Mouse (Mus musculus) thymus, adult 2 months (tissue): ENCODE data around the gene Gm10134. TPM values are rescaled to one million over a fixed set of nuclear protein-coding genes. Genes with fewer than 3 reads are reported as not detected.

Experiments
- DNase-seq: peaks from one replicate; pipeline ENCODE4 v3.0.0; 2021
- H3K27ac ChIP-seq: fragments of 200-500 bp; 2 replicates; pipeline ENCODE4 v1.5.1; 2012; ENCODE audit warnings: low read length, control low read depth; ENCODE audit not compliant: control insufficient read depth, insufficient read depth
- H3K27me3 ChIP-seq: fragments of 200-500 bp; 2 replicates; pipeline ENCODE4 v1.6.1; 2012; ENCODE audit warnings: mild to moderate bottlenecking, low read length, moderate library complexity, mixed read lengths; ENCODE audit not compliant: control insufficient read depth, insufficient read depth
- H3K36me3 ChIP-seq: fragments of 200-500 bp; 2 replicates; pipeline ENCODE4 v1.6.1; 2012; ENCODE audit warnings: mild to moderate bottlenecking, low read length, moderate library complexity; ENCODE audit not compliant: control insufficient read depth, insufficient read depth
- H3K4me1 ChIP-seq: fragments of 200-500 bp; replicated peaks from 2 replicates; pipeline ENCODE4 v1.6.1; 2012; ENCODE audit warnings: low read length; ENCODE audit not compliant: control insufficient read depth, insufficient read depth
- H3K4me3 ChIP-seq: fragments of 200-500 bp; 2 replicates; pipeline ENCODE4 v1.5.1; 2012; ENCODE audit warnings: mild to moderate bottlenecking, low read length, control low read depth, moderate library complexity; ENCODE audit not compliant: control insufficient read depth, insufficient read depth
- CTCF ChIP-seq: fragments of 200-500 bp; IDR thresholded peaks from 2 replicates; pipeline ENCODE4 v1.5.1; 2012; ENCODE audit warnings: mild to moderate bottlenecking, control low read depth, low read length, moderate library complexity, borderline replicate concordance; ENCODE audit not compliant: control insufficient read depth, poor library complexity, insufficient read depth; ENCODE audit errors: extremely low read depth
- POLR2A ChIP-seq: fragments of 200-500 bp; IDR thresholded peaks from 2 replicates; pipeline ENCODE4 v1.6.1; 2012; ENCODE audit warnings: mild to moderate bottlenecking, low read length, control low read depth, moderate library complexity; ENCODE audit not compliant: control insufficient read depth, poor library complexity, insufficient read depth; ENCODE audit errors: extremely low read depth
- WGBS: fragments of 180-500 bp; shearing (Covaris S2); methylation state at CpG from one replicate; pipeline ENCODE4 v1.1.7; 2018; 5-methylcytosine and 5-hydroxymethylcytosine counted together
- polyA plus RNA-seq: library from polyadenylated mRNA; depleted of rRNA; stranded (reverse); fragments of >200 nt; gene quantifications from 2 replicates; pipeline ENCODE4 v1.2.3, GENCODE M21; 2012

The Gm10134 gene
- polyA plus RNA-seq, 1 experiment: 0.47 TPM

DNA sequence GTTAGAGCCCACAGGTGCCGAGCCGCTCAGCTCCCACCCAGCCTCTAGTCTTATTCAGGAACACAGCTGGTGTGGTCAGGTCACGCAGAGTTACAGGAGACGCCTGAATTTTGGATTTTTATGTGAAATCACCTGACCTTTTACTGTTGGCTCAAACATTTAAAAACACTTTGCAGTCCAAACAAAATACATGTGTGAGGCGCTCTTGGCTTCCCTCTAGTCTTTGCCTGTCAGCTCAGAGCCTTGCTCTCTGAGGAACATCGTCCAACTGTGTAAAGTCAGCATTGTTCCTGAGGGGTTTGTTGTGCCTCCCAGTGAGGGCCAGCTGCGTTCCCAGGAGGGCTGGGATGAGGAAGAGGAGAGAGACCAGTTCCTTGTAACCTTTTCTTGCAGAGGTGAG is 24.4 kb downstream of the Gm10134 start:
- H3K4me1 ChIP-seq: peaks cover 20% of the 10 kb centered on the region
- TF ChIP-seq CTCF (no peak), POLR2A (no peak)
- H3K4me3 ChIP-seq: no peak overlapping the region
- no peak overlapping the region for H3K27ac ChIP-seq
- H3K36me3 ChIP-seq: no peaks in the 10 kb centered on the region
- DNase-seq: no peak
- no peaks in the 10 kb centered on the region for H3K27me3 ChIP-seq
- 86% methylated on average over 7 of the region's 7 CpGs for WGBS

DNA sequence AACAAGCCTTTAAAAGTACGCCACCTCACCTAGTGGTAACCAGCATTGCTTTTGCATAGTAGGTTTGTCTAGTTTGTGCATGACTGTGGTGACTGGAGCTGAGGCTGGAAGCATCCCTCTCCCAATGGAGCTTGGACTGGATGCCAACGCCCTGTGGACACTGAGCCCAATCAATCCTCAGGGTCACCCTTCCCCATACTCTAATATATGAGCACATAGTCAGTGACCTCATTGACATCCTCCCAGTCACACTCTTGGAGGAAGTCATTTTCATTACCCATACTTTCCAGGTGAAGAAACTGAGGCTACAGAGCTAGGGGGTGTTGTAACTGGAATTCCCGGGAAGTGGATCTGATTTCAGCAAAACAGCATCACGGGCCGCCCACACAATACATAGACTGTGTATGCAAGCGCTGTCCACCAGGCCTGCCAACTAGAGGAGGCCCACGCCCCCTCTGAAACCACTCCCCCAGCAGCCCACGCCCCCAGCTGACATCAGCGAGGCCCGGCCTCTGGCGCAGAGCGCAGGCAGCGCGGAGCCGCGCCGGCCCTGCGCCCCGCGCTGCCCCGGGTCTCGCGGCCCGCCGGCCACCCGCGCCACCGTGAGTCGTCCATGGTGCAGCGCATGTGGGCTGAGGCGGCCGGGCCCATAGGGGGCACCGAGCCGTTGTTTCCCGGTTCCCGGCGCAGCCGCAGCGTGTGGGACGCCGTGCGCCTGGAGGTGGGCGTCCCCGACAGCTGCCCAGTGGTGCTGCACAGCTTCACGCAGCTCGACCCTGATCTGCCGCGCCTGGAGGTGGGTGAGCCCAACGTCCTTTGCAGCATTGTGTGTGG is 27.3 kb downstream of the Gm10134 start:
- Histone ChIP-seq H3K27me3 (no peaks in the 10 kb centered on the region), H3K4me1 (peaks cover 13% of the 10 kb centered on the region), H3K4me3 (peak overlapping the region; percentile 49), H3K36me3 (no peaks in the 10 kb centered on the region), H3K27ac (no peak overlapping the region)
- WGBS: 3% methylated on average over 49 of the region's 49 CpGs
- DNase-seq: peak; percentile 71
- 0 out of 2 replicates have a peak, but pooled peaks have one; percentile 27 for TF ChIP-seq POLR2A
- TF ChIP-seq CTCF: peak; percentile 10; the same call in 1 of the 2 replicates

DNA sequence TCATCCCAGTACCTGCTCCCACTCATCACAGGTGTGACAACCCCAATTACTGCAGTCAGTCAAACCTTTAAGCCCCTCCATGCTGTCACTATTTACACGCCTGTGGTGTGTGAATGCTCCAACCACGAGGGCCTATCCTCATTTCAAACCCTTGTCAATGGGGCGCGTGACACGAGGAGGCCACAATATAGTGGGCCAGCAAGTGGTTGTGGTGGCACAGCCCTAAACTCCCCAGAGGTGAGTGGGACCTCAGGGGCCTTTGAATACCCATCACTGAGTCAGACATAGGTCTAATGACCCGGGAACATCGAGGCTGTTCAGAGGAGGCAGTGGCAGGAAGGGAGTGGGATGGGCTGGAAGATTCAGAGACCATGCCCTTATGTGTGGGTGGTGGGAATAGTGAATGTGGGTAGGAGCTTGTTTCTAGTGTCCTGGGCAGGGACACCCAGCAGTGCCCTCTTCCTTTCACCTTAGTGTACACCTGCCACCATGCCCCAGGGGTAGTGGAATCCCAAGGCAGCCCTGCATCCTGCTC is 28.1 kb downstream of the Gm10134 start:
- Histone ChIP-seq H3K36me3 (no peaks in the 10 kb centered on the region), H3K27ac (no peak overlapping the region), H3K27me3 (no peaks in the 10 kb centered on the region), H3K4me3 (no peak overlapping the region; the same call in 1 of the 2 replicates), H3K4me1 (peaks cover 21% of the 10 kb centered on the region)
- WGBS: 72% methylated on average over 7 of the region's 7 CpGs
- TF ChIP-seq POLR2A: no peak
- no peak for DNase-seq

DNA sequence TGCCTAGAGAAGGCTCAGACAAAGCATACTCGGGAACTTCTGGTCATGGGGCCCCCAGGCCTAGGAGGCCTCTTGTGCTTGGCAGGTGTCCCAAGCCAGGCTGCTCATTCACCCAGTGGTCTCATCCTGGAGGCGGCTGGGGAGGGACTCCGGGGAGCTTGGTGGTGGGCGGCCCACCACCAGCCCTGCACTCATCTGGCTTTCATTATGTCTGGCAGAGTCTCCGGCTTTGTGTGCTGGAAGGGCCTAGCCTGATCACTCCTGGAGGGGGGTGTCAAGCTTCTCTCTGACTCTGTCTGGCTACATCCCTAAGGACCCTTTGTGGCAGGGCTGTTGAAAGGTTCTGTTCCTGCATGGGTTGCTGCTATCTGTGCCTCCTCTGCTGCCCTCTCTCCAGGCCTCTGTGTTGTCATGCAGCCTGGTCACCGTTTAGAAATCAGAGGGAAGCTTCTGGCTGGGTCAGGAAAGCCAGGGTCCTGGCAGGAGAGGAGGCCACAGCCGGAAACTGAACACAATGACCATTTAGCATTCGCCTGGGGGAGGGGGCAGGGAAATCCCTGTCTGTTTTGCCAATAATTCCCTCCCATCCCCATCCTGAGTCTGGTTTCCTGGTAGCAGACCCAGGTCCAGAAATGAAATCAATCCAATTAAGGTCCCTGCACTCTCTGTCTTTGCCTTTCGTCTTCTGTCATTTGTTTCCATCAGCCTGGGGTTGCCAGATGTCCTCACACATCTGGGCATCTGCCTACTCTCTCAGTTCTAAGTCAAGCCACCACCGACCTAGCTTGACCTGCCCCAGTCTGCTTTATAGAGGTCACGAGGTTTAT is 28.8 kb downstream of the Gm10134 start:
- H3K27me3 ChIP-seq: no peaks in the 10 kb centered on the region
- DNase-seq: no peak

DNA sequence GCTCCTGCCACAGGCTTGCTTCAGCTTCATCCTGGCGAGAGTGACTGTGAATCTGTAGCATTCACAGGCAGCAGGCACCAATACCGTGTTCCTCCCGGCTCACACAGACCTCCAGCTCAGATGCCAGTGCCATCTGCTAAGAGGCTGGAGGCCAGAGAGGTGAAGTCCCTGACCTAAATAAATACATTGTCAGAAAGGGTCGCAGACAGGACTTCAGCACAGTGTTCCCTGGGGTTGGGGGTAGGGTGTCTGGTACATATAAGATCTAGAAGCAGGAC is 29.3 kb downstream of the Gm10134 start:
- H3K27me3 ChIP-seq: no peaks in the 10 kb centered on the region

More for the DNA sequence above, 28.8 kb downstream of the Gm10134 start:
- no peak overlapping the region for H3K4me3 ChIP-seq
- H3K36me3 ChIP-seq: no peaks in the 10 kb centered on the region
- TF ChIP-seq POLR2A: no peak
- no peak for TF ChIP-seq CTCF
- no peak overlapping the region for H3K27ac ChIP-seq
- H3K4me1 ChIP-seq: peaks cover 28% of the 10 kb centered on the region
- WGBS: 81% methylated on average over 11 of the region's 11 CpGs

DNA sequence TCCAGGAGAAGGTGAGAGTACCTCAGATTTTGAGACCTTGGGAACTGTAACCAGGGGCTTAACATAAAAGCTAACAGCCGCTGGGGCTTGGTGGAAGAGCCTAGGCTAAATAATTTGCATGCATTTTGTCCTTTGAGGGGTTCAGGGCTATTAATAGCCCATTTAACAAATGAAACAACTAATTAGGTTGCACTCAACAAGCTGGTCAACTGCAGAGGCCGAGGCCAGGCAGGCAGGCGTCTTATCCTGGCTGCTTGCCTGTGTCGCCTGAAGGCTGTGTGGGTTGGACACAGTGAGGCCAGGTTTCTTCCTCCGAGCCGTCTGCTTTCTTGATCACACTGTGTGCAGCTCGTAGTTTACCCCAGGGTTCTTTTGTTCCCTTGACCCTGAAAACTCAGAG is 29.8 kb downstream of the Gm10134 start:
- no peaks in the 10 kb centered on the region for H3K36me3 ChIP-seq
- H3K27ac ChIP-seq: no peak overlapping the region
- whole genome bisulfite sequencing: 88% methylated on average over 7 of the region's 7 CpGs
- no peak overlapping the region for H3K4me3 ChIP-seq
- no peaks in the 10 kb centered on the region for H3K27me3 ChIP-seq
- H3K4me1 ChIP-seq: peaks cover 38% of the 10 kb centered on the region
- TF ChIP-seq CTCF (no peak), POLR2A (no peak)
- DNase-seq: no peak

More for the DNA sequence above, 29.3 kb downstream of the Gm10134 start:
- DNase-seq: no peak
- peaks cover 34% of the 10 kb centered on the region for H3K4me1 ChIP-seq
- H3K27ac ChIP-seq: no peak overlapping the region
- WGBS: 84% methylated on average over 4 of the region's 4 CpGs
- no peaks in the 10 kb centered on the region for H3K36me3 ChIP-seq
- TF ChIP-seq CTCF: no peak
- no peak for TF ChIP-seq POLR2A
- H3K4me3 ChIP-seq: no peak overlapping the region
